28 mouse cellular contexts compared by ENCODE assay signal in the genomic region with DNA sequence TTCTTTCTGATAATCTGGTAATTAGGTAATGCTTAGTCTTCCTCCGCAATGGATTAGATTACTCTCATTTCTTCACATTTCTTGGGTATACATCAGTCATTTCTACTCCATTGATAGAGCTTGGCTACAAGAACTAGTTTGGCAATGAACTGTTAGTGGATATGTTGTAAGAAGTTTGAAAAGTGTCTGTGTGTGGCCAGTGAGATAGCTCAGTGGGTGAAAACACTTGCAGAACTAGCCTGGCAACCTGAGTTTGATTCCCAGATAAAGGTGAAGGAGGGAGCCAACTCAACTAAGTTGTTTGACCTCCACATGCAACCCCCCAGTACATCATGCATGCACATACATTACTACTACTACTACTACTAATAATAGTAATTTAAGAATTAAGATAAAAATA.
"Had no signal": no experiment of that assay in that cellular context is flagged by ENCODE, and none has a peak within 500 bp of the region (broad histone marks: within the 10 kb centered on the region; RNA-seq: fewer than 3 reads in every experiment).

No protein-coding gene starts in this region.

- ATAC-seq: forebrain, embryonic 13.5 days; forebrain, embryonic 14.5 days; forebrain, embryonic 15.5 days; forebrain, embryonic 16.5 days; forebrain, postnatal 0 days had no signal

- H3K4me1 ChIP-seq: embryonic facial prominence, embryonic 10.5 days; embryonic facial prominence, embryonic 12.5 days; embryonic facial prominence, embryonic 13.5 days; embryonic facial prominence, embryonic 15.5 days; forebrain, embryonic 10.5 days; forebrain, embryonic 12.5 days; forebrain, embryonic 13.5 days; forebrain, embryonic 15.5 days had no signal

- H3K9ac ChIP-seq: embryonic facial prominence, embryonic 12.5 days; embryonic facial prominence, embryonic 13.5 days; embryonic facial prominence, embryonic 15.5 days; forebrain, embryonic 12.5 days; forebrain, embryonic 13.5 days; forebrain, embryonic 15.5 days; forebrain, postnatal 0 days had no signal

- H3K4me3 ChIP-seq: embryonic facial prominence, embryonic 10.5 days; embryonic facial prominence, embryonic 12.5 days; embryonic facial prominence, embryonic 13.5 days; embryonic facial prominence, embryonic 15.5 days; erythroblast, embryonic 14.5 days; forebrain, embryonic 10.5 days; forebrain, embryonic 12.5 days; forebrain, embryonic 13.5 days; forebrain, embryonic 15.5 days; gastrocnemius, adult 2 months; heart, adult 2 months had no signal

- DNase-seq: cerebellum, adult 2 months; cerebellum, adult 8-10 months; cerebellum, adult 9-10 months; cerebellum, adult 9-11 months; cerebellum, postnatal 10 days; cerebellum, postnatal 14 days; cerebellum, postnatal 25 days; cerebellum, postnatal 36 days; embryo, embryonic 11 days; forebrain, postnatal 0 days; gastrocnemius, adult 2 months; gastrocnemius, postnatal 10 days; gastrocnemius, postnatal 14 days; gastrocnemius, postnatal 25 days; gastrocnemius, postnatal 36 days; heart, adult 18-20 months; heart, adult 2 months had no signal

- H3K27me3 ChIP-seq: embryonic facial prominence, embryonic 12.5 days; embryonic facial prominence, embryonic 13.5 days; embryonic facial prominence, embryonic 15.5 days; forebrain, embryonic 12.5 days; forebrain, embryonic 13.5 days; forebrain, embryonic 15.5 days had no signal

- H3K4me2 ChIP-seq: embryonic facial prominence, embryonic 12.5 days; embryonic facial prominence, embryonic 13.5 days; embryonic facial prominence, embryonic 15.5 days; forebrain, embryonic 12.5 days; forebrain, embryonic 13.5 days; forebrain, embryonic 15.5 days had no signal

- H3K9me3 ChIP-seq: embryonic facial prominence, embryonic 10.5 days; embryonic facial prominence, embryonic 12.5 days; embryonic facial prominence, embryonic 13.5 days; embryonic facial prominence, embryonic 15.5 days; forebrain, embryonic 10.5 days; forebrain, embryonic 12.5 days; forebrain, embryonic 13.5 days; forebrain, embryonic 15.5 days had no signal

- H3K36me3 ChIP-seq: embryonic facial prominence, embryonic 10.5 days; embryonic facial prominence, embryonic 12.5 days; embryonic facial prominence, embryonic 13.5 days; embryonic facial prominence, embryonic 15.5 days; forebrain, embryonic 10.5 days; forebrain, embryonic 12.5 days; forebrain, embryonic 15.5 days had no signal

- H3K27ac ChIP-seq: embryonic facial prominence, embryonic 10.5 days; embryonic facial prominence, embryonic 12.5 days; embryonic facial prominence, embryonic 13.5 days; embryonic facial prominence, embryonic 15.5 days; forebrain, embryonic 10.5 days; forebrain, embryonic 12.5 days; forebrain, embryonic 13.5 days; forebrain, embryonic 15.5 days; gastrocnemius, adult 2 months; heart, adult 2 months had no signal
